Mouse (Mus musculus): ENCODE data around the gene Bhlha9. TPM values are rescaled to one million over a fixed set of nuclear protein-coding genes. Genes with fewer than 3 reads are reported as not detected.

Bhlha9 gene
- polyA plus RNA-seq (2014; fragmentation: Nextera tagmentation; extraction: Ambion mirVana): 0.19 TPM in 1 of 2 replicates, not detected in the other

DNA sequence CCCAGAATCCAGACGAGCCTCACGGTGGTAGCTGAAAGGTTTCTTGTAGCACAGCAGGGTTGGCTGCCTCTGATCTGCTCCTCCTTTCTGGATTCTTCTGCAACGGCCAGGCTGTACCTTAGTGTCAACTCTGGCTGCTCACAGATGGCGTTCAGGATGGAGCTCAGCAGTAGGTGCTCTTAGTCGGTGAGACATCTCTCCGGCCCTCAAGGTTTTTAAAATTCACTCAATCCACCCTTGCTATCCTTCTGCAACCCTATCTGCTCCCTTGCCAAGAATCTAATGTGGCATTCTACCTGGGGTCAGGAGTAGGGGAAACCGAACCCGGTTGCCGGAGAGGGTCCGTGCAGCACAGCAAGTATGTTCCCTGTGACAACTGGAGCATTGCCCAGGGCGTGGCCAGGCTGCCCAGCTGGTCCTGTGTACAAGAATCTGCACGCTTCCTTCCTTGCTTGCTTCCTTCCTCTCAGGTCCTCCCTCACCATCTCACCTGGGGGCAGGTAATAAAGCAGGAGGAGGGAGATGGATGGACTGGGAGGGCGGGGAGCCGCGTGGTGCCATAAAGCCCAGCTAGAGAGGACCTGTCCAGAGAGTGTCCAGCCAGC, at the start of gene Bhlha9:
Bhlha9 (plus strand) TSS at position 600 of the 605 bp plus-strand sequence.
- Histone ChIP-seq H3K9me3 (ENCODE audit: control insufficient read depth, low read length) (no peaks in the 10 kb centered on the region), H3K9ac (ENCODE audit: low read depth, low read length) (peak within 1 kb of the TSS; percentile 28; the same call in 1 of the 2 replicates), H3K4me3 (ENCODE audit: low read depth, low read length) (peak within 1 kb of the TSS; percentile 34), H3K4me2 (replicated peaks; ENCODE audit: low read depth, low read length) (peak within 1 kb of the TSS; percentile 58), H3K27me3 (ENCODE audit: control insufficient read depth, insufficient read depth, low read length) (peaks cover 51% of the 10 kb centered on the region), H3K27ac (ENCODE audit: low read depth, low read length) (no peak within 1 kb of the TSS), H3K36me3 (ENCODE audit: control insufficient read depth, insufficient read depth, low read length) (no peaks in the 10 kb centered on the region), H3K4me1 (replicated peaks; ENCODE audit: control insufficient read depth, insufficient read depth, low read length) (no peaks in the 10 kb centered on the region)
- DNase-seq (ENCODE audit: low spot score) (no peak), ATAC-seq (ENCODE audit: low FRiP score) (no peak)
- 58% methylated on average over 15 of the region's 15 CpGs for WGBS

DNA sequence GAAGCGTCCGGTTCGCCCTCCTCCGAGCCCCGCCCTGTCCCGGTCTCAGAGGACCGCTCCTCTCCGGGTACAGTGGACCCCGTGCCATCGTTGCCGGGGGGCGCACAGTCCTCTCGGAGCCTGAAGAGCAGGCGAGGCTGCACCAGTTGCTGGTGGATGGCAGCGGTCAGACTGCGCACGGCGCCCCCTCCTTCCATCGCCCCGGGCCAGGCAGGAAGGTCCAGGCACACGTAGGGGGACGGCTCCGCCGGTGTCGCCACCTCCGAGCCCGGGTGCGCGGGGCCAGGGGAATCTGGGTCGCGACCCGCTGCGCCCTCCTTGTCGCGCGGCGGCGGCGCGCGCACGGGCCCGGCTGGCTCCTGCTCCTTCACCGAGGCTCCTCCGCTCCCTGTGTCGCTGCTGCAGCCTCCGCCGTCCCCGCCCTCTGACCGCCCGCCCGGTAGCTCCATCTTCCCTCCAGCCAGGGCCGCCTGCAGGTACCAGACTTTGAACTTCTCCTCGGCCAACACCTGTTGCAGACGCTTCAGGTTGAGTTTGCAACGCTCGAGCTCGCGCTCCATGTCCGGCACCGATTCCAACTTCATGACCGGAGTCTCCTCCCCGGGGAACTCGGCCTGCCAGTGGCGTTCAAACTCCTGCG, 49.6 kb upstream of the Bhlha9 start:
- Histone ChIP-seq H3K9ac (ENCODE audit: low read depth, low read length) (peak overlapping the region; percentile 64), H3K27ac (ENCODE audit: low read depth, low read length) (no peak overlapping the region), H3K36me3 (ENCODE audit: control insufficient read depth, insufficient read depth, low read length) (no peaks in the 10 kb centered on the region), H3K27me3 (ENCODE audit: control insufficient read depth, insufficient read depth, low read length) (peaks cover 7% of the 10 kb centered on the region), H3K4me1 (replicated peaks; ENCODE audit: control insufficient read depth, insufficient read depth, low read length) (no peaks in the 10 kb centered on the region), H3K4me3 (ENCODE audit: low read depth, low read length) (peak overlapping the region; percentile 62), H3K4me2 (replicated peaks; ENCODE audit: low read depth, low read length) (peak overlapping the region; percentile 100), H3K9me3 (ENCODE audit: control insufficient read depth, low read length) (no peaks in the 10 kb centered on the region)
- under 1% methylated on average over 66 of the region's 66 CpGs for WGBS
- DNase-seq (ENCODE audit: low spot score) (peak; percentile 65), ATAC-seq (ENCODE audit: low FRiP score) (peak; percentile 45)

DNA sequence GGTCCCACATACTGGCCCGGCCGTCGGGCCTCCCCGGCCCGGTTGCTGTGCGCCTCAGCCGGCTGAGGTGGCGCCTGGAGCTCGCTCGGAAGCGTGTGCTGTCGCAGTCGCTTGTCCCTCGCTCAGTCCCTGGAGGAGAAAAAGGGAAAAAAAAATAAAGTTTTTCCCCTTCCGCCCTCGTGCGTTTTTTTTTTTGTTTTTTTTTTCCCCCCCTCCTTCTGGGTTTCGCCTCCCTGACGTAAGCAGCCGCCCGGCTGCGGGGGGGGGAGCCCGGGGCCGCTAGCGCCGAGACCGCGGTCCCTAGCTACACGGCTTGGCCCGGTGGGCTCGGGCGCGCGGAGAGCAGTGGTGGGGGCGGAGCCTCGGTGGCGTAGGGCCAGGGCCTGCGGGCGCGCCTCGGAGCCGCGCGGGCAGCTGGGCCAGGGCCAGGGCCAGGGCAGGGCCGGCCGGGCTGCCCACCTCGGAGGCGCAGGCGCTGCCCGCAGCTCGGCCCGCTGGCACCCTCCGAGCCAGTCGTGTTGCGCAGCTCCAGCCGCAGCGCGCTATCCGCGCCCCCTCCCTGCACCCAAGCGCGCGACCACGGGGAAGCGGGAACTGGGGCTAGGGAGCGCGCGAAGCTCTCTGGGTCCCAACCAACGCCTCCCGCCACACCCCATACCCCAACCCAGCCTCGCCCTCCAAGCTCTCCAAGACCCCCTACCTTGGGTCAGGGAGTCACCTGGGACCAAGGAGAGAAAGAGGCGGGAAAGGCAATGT, 48.9 kb upstream of the Bhlha9 start:
- H3K27me3 ChIP-seq (ENCODE audit: control insufficient read depth, insufficient read depth, low read length): peaks cover 7% of the 10 kb centered on the region

DNA sequence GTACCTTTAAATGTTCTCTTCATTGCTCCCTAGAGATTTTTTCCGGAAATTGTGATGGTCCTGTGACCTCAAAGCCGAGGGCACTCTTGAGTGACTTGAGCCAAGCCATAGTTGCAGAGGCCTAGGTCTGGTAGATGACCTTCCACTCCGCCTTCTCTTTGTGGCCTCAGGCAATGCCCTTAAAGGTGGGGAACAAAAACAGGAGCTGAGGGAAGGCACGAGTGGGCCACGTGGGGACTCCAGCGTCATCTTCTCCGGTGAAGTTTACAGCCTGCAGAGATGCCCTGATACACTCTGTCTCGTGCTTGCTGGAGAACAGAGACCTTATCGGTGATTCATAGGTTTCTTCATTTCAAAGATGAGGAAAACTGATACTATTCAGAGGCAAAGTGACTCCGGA, 48.2 kb upstream of the Bhlha9 start:
- no peak overlapping the region for H3K27ac ChIP-seq (ENCODE audit: low read depth, low read length)
- DNase-seq (ENCODE audit: low spot score) (peak; percentile 3), ATAC-seq (ENCODE audit: low FRiP score) (no peak)
- WGBS: 60% methylated on average over 10 of the region's 10 CpGs
- no peaks in the 10 kb centered on the region for H3K4me1 ChIP-seq (replicated peaks; ENCODE audit: control insufficient read depth, insufficient read depth, low read length)
- peak overlapping the region; percentile 100; the same call in 1 of the 2 replicates for H3K4me2 ChIP-seq (replicated peaks; ENCODE audit: low read depth, low read length)
- peaks cover 7% of the 10 kb centered on the region for H3K27me3 ChIP-seq (ENCODE audit: control insufficient read depth, insufficient read depth, low read length)
- no peak overlapping the region for H3K4me3 ChIP-seq (ENCODE audit: low read depth, low read length)
- H3K9ac ChIP-seq (ENCODE audit: low read depth, low read length): no peak overlapping the region
- H3K36me3 ChIP-seq (ENCODE audit: control insufficient read depth, insufficient read depth, low read length): no peaks in the 10 kb centered on the region
- no peaks in the 10 kb centered on the region for H3K9me3 ChIP-seq (ENCODE audit: control insufficient read depth, low read length)

More for the DNA sequence above, 48.9 kb upstream of the Bhlha9 start:
- H3K27ac ChIP-seq (ENCODE audit: low read depth, low read length): no peak overlapping the region
- no peaks in the 10 kb centered on the region for H3K4me1 ChIP-seq (replicated peaks; ENCODE audit: control insufficient read depth, insufficient read depth, low read length)
- H3K9ac ChIP-seq (ENCODE audit: low read depth, low read length): peak overlapping the region; percentile 64
- H3K9me3 ChIP-seq (ENCODE audit: control insufficient read depth, low read length): no peaks in the 10 kb centered on the region
- DNase-seq (ENCODE audit: low spot score) (peak; percentile 79), ATAC-seq (ENCODE audit: low FRiP score) (peak; percentile 80)
- peak overlapping the region; percentile 62 for H3K4me3 ChIP-seq (ENCODE audit: low read depth, low read length)
- under 1% methylated on average over 69 of the region's 72 CpGs for WGBS
- H3K4me2 ChIP-seq (replicated peaks; ENCODE audit: low read depth, low read length): peak overlapping the region; percentile 100
- no peaks in the 10 kb centered on the region for H3K36me3 ChIP-seq (ENCODE audit: control insufficient read depth, insufficient read depth, low read length)

DNA sequence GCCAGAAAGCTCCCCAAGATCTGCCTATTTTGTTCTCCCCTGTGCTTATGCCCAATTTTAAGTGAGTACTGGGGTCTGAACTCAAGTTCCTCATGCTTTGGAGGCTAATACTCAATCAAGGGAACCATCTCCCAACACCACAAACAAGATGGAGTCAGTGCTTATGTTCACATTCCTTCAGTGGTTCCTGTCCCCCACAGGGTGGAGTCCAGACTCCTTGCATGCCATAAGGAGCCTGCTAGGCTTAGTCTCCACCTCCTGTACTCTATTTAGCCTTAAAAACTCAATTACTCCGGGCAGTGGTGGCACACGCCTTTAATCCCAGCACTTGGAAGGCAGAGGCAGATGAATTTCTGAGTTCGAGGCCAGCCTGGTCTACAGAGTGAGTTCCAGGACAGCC, 47.4 kb upstream of the Bhlha9 start:
- H3K4me3 ChIP-seq (ENCODE audit: low read depth, low read length): no peak overlapping the region
- no peak overlapping the region for H3K4me2 ChIP-seq (replicated peaks; ENCODE audit: low read depth, low read length)
- H3K4me1 ChIP-seq (replicated peaks; ENCODE audit: control insufficient read depth, insufficient read depth, low read length): no peaks in the 10 kb centered on the region
- ATAC-seq (ENCODE audit: low FRiP score) (no peak), DNase-seq (ENCODE audit: low spot score) (no peak)
- no peaks in the 10 kb centered on the region for H3K9me3 ChIP-seq (ENCODE audit: control insufficient read depth, low read length)
- no peak overlapping the region for H3K27ac ChIP-seq (ENCODE audit: low read depth, low read length)
- 88% methylated on average over 3 of the region's 3 CpGs for WGBS
- no peak overlapping the region for H3K9ac ChIP-seq (ENCODE audit: low read depth, low read length)
- no peaks in the 10 kb centered on the region for H3K36me3 ChIP-seq (ENCODE audit: control insufficient read depth, insufficient read depth, low read length)
- H3K27me3 ChIP-seq (ENCODE audit: control insufficient read depth, insufficient read depth, low read length): peaks cover 7% of the 10 kb centered on the region

DNA sequence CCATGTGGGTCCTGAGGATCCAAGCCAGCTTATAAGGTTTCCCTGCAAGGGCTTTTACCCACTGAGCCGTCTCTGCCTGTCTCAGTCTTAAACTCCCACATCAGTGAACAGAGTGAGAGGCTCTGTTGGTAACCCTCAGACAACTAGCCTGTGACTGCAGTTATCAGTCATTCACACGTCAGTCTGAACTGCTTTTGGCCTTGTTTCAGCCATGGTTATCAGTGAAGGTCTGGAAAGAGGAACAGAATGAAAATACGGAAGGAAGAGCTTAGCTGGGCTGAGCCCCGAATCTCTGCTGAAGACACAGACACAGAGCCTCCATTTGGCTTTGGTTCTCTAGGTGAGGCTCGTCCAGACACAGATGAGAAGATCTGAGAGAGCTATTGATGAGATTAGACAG, 43.7 kb upstream of the Bhlha9 start:
- Histone ChIP-seq H3K9me3 (ENCODE audit: control insufficient read depth, low read length) (no peaks in the 10 kb centered on the region), H3K4me2 (replicated peaks; ENCODE audit: low read depth, low read length) (no peak overlapping the region), H3K36me3 (ENCODE audit: control insufficient read depth, insufficient read depth, low read length) (no peaks in the 10 kb centered on the region), H3K4me3 (ENCODE audit: low read depth, low read length) (no peak overlapping the region), H3K4me1 (replicated peaks; ENCODE audit: control insufficient read depth, insufficient read depth, low read length) (no peaks in the 10 kb centered on the region), H3K27me3 (ENCODE audit: control insufficient read depth, insufficient read depth, low read length) (no peaks in the 10 kb centered on the region), H3K9ac (ENCODE audit: low read depth, low read length) (no peak overlapping the region), H3K27ac (ENCODE audit: low read depth, low read length) (no peak overlapping the region)
- ATAC-seq (ENCODE audit: low FRiP score): no peak
- no peak for DNase-seq (ENCODE audit: low spot score)
- WGBS: 76% methylated on average over 5 of the region's 5 CpGs

DNA sequence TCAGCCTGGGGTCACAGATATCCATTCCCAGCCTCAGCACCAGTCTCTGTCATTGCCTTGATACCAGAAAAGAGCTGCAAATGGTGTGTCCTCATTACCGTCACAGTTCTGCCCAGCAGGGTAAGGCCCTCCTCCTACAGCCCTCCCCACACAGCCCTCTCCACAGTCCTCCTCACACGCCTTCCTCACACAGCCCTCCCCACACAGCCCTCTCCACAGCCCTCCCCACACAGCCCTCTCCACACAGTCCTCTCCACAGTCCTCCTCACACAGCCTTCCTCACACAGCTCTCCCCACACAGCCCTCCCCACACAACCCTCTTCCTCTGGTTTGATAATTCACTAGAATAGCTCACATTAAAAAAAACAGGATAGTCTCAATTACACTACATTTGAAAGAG, 42.2 kb upstream of the Bhlha9 start:
- no peak for ATAC-seq (ENCODE audit: low FRiP score)
- no peaks in the 10 kb centered on the region for H3K36me3 ChIP-seq (ENCODE audit: control insufficient read depth, insufficient read depth, low read length)
- 63% methylated on average over 2 of the region's 2 CpGs for WGBS
- H3K4me2 ChIP-seq (replicated peaks; ENCODE audit: low read depth, low read length): no peak overlapping the region
- H3K4me1 ChIP-seq (replicated peaks; ENCODE audit: control insufficient read depth, insufficient read depth, low read length): no peaks in the 10 kb centered on the region
- H3K9ac ChIP-seq (ENCODE audit: low read depth, low read length): no peak overlapping the region
- H3K4me3 ChIP-seq (ENCODE audit: low read depth, low read length): no peak overlapping the region
- H3K27ac ChIP-seq (ENCODE audit: low read depth, low read length): no peak overlapping the region
- no peaks in the 10 kb centered on the region for H3K27me3 ChIP-seq (ENCODE audit: control insufficient read depth, insufficient read depth, low read length)
- DNase-seq (ENCODE audit: low spot score): no peak
- H3K9me3 ChIP-seq (ENCODE audit: control insufficient read depth, low read length): no peaks in the 10 kb centered on the region

DNA sequence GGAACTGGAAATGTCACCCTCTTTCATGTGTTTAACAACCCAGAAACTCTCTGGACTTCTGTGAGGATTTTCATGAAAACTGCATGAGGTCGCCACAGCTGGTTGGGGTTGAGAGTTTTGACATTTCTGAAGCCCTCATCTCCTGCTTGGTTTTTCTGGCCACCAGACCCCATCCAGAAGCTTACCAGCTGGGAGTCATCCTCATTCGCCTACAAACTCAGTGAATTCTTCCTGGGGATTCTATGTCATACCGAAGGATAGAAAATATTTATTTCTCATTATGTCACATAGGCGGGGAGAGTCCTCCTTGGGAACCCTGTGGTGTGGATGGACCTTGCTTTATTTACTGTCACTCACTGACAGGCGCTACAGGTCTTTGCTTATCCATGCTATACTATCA, 41.8 kb upstream of the Bhlha9 start:
- no peak overlapping the region for H3K4me2 ChIP-seq (replicated peaks; ENCODE audit: low read depth, low read length)
- no peaks in the 10 kb centered on the region for H3K4me1 ChIP-seq (replicated peaks; ENCODE audit: control insufficient read depth, insufficient read depth, low read length)
- H3K27ac ChIP-seq (ENCODE audit: low read depth, low read length): no peak overlapping the region
- no peak overlapping the region for H3K4me3 ChIP-seq (ENCODE audit: low read depth, low read length)
- no peaks in the 10 kb centered on the region for H3K27me3 ChIP-seq (ENCODE audit: control insufficient read depth, insufficient read depth, low read length)
- H3K9me3 ChIP-seq (ENCODE audit: control insufficient read depth, low read length): no peaks in the 10 kb centered on the region
- no peak for ATAC-seq (ENCODE audit: low FRiP score)
- DNase-seq (ENCODE audit: low spot score): no peak
- no peak overlapping the region for H3K9ac ChIP-seq (ENCODE audit: low read depth, low read length)
- no peaks in the 10 kb centered on the region for H3K36me3 ChIP-seq (ENCODE audit: control insufficient read depth, insufficient read depth, low read length)
- WGBS: 82% methylated on average over 5 of the region's 5 CpGs
